Mouse (Mus musculus): ENCODE data around the gene Shq1. TPM values are rescaled to one million over a fixed set of nuclear protein-coding genes. Genes with fewer than 3 reads are reported as not detected.

The Shq1 gene
- total RNA-seq, 4 experiments from 2014 or later, result 10.6 to 16.3 (median 13.1) TPM

DNA sequence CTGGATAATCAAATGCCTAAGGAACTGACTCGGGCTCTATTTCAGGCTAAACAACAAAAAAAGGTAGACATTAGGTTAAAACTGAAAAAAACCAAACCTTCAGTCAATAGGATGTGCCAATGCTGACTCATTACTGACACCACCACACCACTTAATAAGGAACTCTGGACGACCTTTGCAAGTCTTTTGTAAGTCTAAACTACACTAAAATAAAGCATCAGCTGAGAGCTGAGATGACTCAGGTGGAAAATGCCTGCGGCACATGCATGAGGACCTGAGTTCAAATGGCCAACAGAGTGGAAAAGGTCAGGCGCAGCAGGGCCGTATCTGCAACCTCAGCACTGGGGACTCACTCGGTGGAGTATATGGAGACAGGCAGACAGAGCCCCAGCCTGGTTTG, 69.3 kb downstream of the Shq1 start:
- DNase-seq, result no peak

DNA sequence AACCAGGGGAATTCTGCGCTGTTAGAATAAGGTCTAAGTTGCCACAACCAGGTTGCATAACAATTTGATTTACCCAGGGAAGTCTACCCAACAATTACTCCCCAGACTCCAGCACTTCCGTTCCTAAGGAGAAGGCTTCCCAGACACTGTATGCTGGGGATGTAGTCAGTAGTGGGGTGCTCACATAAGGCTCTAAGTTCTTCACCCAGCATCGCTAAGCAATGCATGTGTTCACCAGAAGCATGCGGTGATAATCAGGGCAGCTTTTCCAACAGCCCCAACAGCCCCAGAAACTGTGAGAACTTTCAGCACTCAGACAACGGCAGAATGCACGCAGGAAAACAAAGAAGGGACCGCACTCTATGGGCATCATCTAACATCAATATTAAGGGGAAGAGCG, 77.1 kb downstream of the Shq1 start:
- DNase-seq, result no peak

DNA sequence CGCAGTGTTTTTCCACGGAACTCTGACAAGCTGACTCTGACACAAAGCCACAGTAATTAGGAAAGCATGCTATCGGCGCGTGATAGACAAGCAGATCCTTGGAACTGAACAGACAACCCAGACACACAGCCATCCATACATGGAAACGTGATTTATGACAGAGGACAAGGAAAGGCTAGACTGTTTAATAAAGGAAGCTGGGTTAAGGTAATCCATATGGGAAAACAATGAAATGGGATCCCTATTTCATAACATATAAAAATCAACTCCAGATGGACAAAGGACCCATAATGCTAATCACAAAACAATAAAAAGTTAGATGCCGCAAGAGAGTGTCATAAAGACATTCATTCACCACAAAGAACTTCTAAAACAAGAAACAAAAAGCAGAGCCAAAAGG, 78.0 kb downstream of the Shq1 start:
- DNase-seq, result no peak

DNA sequence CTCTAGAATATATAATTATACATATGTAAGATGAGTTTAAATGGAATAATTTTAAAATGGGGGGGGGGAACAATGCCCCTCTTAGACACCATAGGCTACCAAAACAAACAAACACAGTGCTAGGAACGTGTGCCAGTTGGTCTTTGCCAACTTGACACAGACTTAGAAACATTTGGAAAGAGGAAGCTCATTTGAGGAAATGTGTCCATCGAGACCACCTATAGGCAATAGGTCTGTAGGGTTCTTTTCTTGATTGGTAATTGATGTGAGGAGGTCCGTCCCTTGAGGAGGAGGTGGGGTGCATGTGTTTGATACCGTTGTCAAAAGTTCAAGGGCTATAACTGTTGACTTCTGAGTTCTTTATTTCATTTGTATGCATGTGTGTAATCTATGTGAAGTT, 80.4 kb downstream of the Shq1 start:
- DNase-seq, result no peak

DNA sequence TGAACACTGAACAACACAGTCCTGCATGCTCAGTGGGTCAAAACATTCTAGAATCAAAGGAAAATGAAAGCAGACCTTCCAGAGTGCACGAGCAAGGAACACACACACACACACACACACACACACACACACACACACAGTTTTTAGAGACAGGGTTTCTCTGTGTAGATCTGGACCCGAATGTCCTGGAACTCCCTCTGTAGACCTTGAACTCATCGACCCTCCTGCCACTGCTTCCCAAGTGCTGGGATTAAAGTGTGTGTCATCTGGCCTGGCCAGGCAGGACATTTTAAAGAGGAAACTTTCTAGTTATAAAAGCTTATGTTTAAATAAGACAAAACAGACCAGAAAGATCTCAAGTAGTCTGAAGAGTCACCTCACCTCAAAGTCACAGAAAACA, 82.1 kb downstream of the Shq1 start:
- DNase-seq, result no peak

DNA sequence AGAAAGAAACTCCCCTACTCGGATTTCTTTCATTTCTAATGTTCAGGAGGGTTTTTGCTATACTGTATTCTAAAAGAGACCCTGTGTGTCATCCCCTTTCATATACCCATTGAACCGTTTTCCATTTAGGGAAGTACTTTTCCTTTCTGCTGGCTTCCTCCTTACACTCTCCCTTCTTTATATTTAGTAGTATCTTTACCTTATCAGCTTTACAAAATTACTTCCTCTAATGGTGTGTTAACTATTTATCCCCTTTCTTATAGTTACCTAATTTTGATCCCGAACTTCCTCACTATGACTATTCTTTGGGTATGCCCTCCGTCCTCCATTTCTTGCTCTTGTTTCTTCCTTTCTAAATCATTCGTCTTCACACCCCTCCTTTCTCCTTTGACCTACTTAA, 84.2 kb downstream of the Shq1 start:
- no peak for DNase-seq

GRCm38 (mm10) chr6:100581951-100582350, 89.0 kb downstream of the Shq1 start:
- DNase-seq, result no peak

DNA sequence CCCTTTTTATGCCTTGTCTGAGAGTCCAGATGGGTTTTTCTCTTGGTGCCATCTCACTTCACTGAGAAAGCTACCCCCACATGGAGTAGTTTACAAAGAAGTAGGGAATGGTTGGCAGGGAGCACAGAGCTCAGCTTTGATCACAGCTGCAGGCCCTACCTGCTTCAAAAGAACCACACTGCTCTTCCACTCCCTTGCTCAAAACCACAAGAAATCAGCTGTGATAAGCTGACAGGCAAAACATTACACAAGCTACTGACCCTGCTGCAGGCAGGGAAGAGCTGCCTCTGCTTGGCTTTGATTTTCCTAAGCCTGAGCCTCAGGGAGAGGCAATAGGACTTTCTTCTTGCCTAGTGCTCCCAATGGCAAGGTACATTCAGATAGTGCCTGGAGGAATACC, 89.9 kb downstream of the Shq1 start:
- DNase-seq, result no peak

DNA sequence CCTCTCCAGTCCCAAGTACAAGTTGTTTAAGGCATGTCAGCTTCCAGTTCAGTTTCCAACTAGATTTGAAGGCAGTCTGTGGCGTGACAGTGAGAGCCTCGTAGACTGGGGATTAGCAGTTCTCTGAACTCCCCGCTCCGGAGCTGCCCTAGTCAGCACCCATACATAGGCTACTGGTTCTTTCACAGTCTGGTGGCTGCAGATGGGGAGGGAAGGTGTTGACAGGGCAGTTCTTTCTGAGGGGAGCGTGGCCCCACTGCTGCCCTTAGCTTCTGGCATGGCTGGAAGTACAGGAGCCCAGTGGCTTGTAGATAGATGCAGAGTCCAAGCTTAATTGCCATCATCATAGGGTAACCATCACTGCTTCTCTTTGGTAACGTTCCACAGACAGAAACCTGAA, 93.4 kb downstream of the Shq1 start:
- DNase-seq, result no peak

DNA sequence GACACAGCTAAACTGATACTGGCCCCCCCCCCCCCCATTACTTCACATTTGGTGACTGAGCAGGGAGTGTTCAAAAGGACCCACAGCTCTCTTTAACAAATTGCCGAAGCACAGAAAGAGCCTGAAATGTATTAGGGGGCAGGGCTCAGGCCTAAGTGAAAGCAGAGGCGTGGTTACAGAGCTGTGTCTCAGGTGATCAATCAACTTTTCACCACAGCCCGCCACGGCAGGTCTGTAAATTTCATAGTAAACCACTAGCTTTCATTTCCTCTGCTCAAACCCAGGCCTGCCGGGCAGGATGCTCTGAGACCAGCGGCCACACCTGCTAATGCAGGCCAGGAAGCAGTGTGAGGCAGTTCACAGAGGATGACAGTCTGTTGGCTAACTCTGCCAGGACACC, 94.8 kb downstream of the Shq1 start:
- DNase-seq, result no peak

DNA sequence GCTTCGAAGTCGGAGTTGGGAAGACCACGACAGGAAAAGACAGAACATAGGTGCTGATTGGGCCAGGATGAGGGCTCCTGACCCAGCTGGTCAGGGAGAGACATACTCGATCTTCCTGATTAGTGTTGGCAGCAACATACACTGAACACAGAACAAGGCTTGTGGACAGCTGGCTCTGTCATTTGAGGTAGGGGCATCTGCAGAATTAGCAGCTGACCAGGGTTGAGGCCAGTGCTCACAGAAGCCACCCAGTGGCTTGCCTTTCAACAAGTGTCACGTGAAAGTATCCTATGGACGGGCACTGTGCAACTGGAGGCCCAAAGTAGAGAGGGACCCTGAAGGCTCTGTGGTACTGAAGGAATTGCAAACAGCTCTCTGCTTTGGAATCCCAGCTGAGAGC, 104.2 kb downstream of the Shq1 start:
- no peak for DNase-seq

DNA sequence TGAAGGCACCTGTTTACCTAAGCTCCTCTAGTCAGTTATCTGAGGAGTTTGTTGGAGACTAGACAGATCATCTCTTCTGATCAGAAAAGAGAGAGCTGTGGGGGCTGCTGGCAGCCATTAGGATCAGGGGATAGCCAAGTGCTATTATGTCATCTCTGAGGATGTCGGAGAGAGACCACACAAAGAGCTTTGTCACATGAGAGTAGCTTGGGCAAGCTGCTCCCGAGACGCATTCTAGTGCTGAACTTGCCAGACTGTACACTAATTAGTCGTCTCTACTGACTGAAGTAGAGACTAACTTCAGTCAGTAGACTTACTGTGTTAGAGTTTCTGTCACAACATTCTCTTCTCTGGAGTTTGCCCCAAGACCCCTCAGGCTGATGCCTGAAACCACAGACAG, 106.4 kb downstream of the Shq1 start:
- no peak for DNase-seq

DNA sequence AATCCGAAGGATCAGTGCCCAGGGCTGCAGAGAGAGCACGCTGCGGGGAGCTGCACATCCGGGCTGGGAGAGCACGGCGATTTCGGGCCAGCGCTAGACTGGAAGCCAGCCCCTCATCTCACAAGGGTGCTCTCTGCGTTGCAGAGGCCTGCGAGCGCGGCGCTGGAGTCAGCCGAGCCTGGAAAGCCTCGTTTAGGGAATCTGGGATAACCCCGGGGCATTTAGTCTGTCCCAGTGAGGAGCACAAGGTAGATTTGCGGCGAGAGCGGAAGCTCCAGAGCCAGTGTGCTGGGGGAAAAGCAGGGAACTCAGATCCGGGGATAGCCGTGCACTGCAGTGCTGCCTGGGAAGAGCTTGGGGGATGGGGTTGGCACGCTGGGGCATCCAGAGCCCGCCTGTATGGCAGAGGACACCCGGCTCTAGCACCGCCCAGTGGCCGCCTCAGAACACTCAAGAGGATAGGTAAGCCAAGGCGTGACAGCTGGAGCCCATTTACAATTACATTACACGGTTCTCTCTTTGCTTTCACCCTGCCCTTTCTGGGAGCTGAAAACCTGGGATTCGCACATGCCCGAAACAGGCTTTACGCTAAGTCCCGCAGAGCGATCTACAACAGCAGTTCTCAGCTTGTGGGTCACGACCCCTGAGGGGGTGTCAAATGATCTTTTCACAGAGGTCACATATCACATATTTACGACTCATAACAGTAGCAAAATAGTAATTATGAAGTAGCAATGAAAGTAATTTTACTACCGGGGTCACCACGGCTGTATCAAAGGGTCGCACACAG, 107.2 kb downstream of the Shq1 start:
- peak; percentile 47 for DNase-seq

DNA sequence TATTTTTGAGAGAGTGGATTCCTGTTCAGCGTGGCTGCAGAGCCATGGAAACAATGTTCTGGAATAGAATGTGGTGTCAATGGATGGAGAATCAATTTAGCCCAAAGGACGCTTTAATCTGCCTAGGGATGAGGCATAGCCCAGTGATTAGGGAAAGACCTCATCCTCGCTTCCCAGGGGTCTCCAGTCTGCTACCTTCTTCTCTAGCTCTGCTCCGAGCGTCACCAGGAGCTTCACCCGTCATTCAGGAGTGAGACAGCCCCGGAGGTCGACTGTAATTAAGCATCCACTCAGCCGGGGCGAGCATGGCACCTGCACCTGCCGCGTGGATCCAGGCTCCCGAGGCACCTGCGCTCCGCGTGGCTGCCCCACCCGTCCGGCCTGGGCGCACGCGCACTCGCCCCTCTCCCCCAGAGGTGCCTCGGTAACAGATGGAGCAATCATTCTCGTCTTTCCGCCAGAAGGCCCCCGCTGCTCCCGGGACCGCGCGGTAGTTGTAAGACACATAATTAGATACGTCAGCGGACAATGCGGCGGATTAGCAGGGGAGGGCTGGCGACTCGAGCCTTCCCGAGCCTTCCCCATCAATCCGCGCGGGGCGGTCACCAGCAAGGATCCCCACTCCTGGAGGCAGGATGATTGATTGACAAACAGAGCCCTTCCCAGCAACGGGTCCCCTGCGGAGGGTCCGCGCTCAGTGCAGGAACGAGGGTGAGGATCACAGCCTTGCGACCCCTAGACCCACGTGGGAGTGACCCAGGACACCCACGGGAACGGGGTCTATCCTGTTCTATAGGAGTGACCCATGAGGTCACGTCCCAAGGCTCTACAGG, 108.0 kb downstream of the Shq1 start:
- no peak for DNase-seq

DNA sequence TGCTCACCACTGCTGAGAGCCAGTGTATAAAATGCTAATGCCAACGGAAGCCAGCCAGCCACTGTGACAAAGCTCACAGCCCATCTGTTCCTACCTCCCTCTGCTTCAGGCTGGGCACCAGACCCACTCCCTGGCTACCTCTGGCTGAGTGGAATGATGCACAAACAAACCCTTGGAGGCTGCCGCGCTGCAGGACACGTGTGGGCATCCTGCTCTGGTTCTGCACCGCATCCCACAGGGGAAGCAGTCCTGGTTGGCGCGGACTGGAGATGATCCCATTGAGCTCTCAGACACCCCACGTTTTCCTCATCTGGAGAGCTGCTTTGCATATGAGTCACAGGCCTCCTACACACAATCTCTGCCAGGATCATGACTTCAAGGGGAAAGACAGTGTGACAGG, 112.9 kb downstream of the Shq1 start:
- no peak for DNase-seq

- no peak for DNase-seq
Measured at GRCm38 (mm10) chr6:100542154-100542997, 128.6 kb downstream of the Shq1 start.

DNA sequence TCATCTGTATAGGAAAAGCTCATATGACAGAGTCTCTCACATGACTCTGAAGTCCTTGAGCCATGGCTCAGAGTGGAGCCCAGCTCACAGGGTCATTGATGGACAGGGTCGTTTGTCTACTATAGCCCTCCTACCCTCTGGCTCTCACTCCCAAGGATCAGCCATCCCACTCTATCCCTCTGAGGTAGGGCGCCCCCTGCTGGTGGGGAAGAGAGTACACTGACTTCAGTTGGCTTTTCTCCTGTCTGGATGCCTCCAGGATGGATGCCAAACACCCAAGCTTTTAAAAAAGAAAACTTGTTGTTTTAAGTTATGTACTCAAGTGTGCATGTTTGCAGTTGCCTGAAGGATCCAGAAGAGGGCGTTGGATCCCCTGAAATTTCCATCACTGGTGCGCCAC, 131.3 kb downstream of the Shq1 start:
- DNase-seq, result no peak

GRCm38 (mm10) chr6:100538570-100538969, 132.4 kb downstream of the Shq1 start:
- no peak for DNase-seq

DNA sequence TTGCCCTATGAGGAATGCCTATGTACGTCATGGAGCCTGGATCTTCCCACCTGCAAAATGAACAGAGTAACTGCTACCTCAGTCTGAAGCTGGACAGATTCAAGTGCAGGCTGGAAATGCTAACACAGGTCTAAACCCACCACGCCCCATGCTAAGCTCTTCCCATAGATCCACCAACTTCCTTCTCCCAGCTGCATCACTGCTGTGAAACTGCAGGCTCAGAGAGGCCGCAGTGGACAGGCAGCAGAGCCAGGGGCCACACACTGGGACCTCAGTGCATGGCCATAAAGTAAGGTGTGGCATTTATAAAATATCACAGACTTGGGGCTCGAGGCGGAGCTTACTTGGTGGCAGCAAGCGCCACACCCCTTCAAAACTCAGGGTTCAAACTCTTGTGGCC, 133.0 kb downstream of the Shq1 start:
- no peak for DNase-seq

- DNase-seq, result no peak
Measured at GRCm38 (mm10) chr6:100537042-100537441, 133.9 kb downstream of the Shq1 start.

GRCm38 (mm10) chr6:100533364-100533763, 137.6 kb downstream of the Shq1 start:
- no peak for DNase-seq

DNA sequence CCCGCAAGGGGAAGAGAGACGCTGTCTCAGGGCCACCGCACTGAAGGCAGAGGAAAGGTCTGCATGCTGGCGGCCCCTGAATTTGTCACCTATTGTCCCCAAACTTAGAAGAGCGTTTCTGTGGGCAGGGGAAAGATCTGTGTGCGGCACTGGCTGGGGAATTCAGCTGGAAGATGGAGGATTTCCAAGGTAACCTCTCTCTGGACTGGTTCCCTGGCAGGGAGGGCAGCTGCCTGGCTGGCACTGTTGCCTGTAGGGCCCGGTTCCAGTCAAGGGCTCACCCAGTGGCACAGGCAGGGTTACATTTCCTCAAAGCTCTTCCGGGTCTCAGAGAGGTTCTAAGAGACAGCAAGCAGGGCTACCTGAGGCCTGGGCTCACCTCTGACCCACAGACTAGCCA, 138.6 kb downstream of the Shq1 start:
- no peak for DNase-seq

DNA sequence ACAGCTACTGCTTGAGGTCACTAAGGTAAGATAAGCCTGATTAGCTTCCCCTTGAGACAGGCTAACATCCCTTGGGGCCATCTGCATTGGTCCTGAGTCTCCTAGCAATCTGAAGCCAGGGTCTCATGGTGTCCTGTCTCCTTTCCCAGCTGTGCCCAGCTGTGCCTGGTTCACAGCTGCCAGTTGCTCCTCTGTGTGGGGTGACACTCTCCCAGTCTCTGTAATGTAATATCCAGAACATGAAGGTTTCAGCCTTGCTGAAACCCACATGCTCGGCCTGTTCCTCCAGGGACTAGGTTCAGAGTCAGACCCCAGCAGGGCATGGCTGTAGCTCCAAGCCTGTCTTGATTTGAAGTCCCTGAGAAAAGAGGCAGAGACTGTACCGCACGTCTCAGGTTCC, 141.3 kb downstream of the Shq1 start:
- no peak for DNase-seq

Measured in adrenal gland, adult 8-10 months (tissue).